Comparison of ENCODE assay signal across 16 mouse cellular contexts in genomic region chr1:106201929-106202328, GRCm38 (mm10). TPM values are rescaled to one million over a fixed set of nuclear protein-coding genes. Genes with fewer than 3 reads are reported as not detected.
DNase-seq lines count a peak whose midpoint lies in the region; ATAC-seq and TF ChIP-seq lines count a peak whose summit lies in the region.
"Had no signal": no experiment of that assay in that cellular context is flagged by ENCODE, and none has a peak within 500 bp of the region (broad histone marks: within the 10 kb centered on the region; RNA-seq: fewer than 3 reads in every experiment).

No protein-coding gene starts in this region.

- H3K4me1 ChIP-seq in embryonic facial prominence, embryonic 14.5 days (ENCODE audit: control insufficient read depth, insufficient read depth, low read length) = peaks cover 26% of the 10 kb centered on the region
- peaks cover 58% of the 10 kb centered on the region for H3K4me1 ChIP-seq in embryonic facial prominence, embryonic 10.5 days
- peaks cover 79% of the 10 kb centered on the region for H3K4me1 ChIP-seq in hindbrain, embryonic 10.5 days (replicated peaks)
- peaks cover 7% of the 10 kb centered on the region for H3K4me1 ChIP-seq in hindbrain, embryonic 11.5 days (replicated peaks; ENCODE audit: control insufficient read depth, insufficient read depth, low read length)
- no peaks in the 10 kb centered on the region for H3K4me1 ChIP-seq in stomach, postnatal 0 days (replicated peaks; ENCODE audit: control insufficient read depth, insufficient read depth)

- H3K4me2 ChIP-seq in embryonic facial prominence, embryonic 14.5 days (ENCODE audit: low read depth, low read length) = no peak overlapping the region
- H3K4me2 ChIP-seq in hindbrain, embryonic 11.5 days (replicated peaks; ENCODE audit: low read depth, low read length) = no peak overlapping the region
- H3K4me2 ChIP-seq in stomach, postnatal 0 days (replicated peaks; ENCODE audit: low read depth) = no peak overlapping the region
- H3K4me2 ChIP-seq: neural tube, embryonic 15.5 days had no signal

- H3K4me3 ChIP-seq in embryonic facial prominence, embryonic 14.5 days (ENCODE audit: low read depth, low read length) = no peak overlapping the region
- H3K4me3 ChIP-seq in embryonic facial prominence, embryonic 10.5 days = no peak overlapping the region
- H3K4me3 ChIP-seq in hindbrain, embryonic 10.5 days = no peak overlapping the region
- no peak overlapping the region for H3K4me3 ChIP-seq in hindbrain, embryonic 11.5 days (ENCODE audit: low read depth, low read length)
- no peak overlapping the region for H3K4me3 ChIP-seq in stomach, postnatal 0 days (ENCODE audit: low read depth, low read length)
- H3K4me3 ChIP-seq: neural tube, embryonic 15.5 days had no signal

- peak; percentile 64 for DNase-seq in embryonic facial prominence, embryonic 14.5 days (ENCODE audit: low spot score)
- DNase-seq in embryonic facial prominence, embryonic 10.5 days (ENCODE audit: low spot score) = no peak
- DNase-seq in hindbrain, embryonic 10.5 days (ENCODE audit: low spot score) = no peak
- no peak for DNase-seq in hindbrain, embryonic 11.5 days (ENCODE audit: low spot score)
- peak; percentile 40 to 41 for DNase-seq in right cerebral cortex, postnatal 10 days (ENCODE audit: low spot score in 2 of 2)
- no peak for DNase-seq in right cerebral cortex, adult 18-20 months
- DNase-seq in urinary bladder, postnatal 14 days (ENCODE audit: low spot score) = no peak
- no peak for DNase-seq in stomach, postnatal 0 days (ENCODE audit: low spot score)
- DNase-seq: cerebellum, adult 2 months; left cerebral cortex, postnatal 4 days; lung, postnatal 10 days; right cerebral cortex, postnatal 25 days; thymus, adult 18-20 months had no signal

- no peaks in the 10 kb centered on the region for H3K9me3 ChIP-seq in embryonic facial prominence, embryonic 14.5 days (ENCODE audit: control insufficient read depth, low read length)
- no peaks in the 10 kb centered on the region for H3K9me3 ChIP-seq in embryonic facial prominence, embryonic 10.5 days
- no peaks in the 10 kb centered on the region for H3K9me3 ChIP-seq in hindbrain, embryonic 10.5 days
- H3K9me3 ChIP-seq in hindbrain, embryonic 11.5 days (ENCODE audit: control insufficient read depth, low read length) = no peaks in the 10 kb centered on the region
- H3K9me3 ChIP-seq in stomach, postnatal 0 days (ENCODE audit: control insufficient read depth, low read length) = no peaks in the 10 kb centered on the region
- H3K9me3 ChIP-seq: neural tube, embryonic 15.5 days had no signal

- H3K9ac ChIP-seq in embryonic facial prominence, embryonic 14.5 days (ENCODE audit: low read depth, low read length) = no peak overlapping the region
- no peak overlapping the region for H3K9ac ChIP-seq in hindbrain, embryonic 11.5 days (ENCODE audit: low read depth, low read length)
- no peak overlapping the region for H3K9ac ChIP-seq in stomach, postnatal 0 days (ENCODE audit: low read length)
- H3K9ac ChIP-seq: liver, embryonic 14.5 days; neural tube, embryonic 15.5 days had no signal

- TF ChIP-seq CTCF in stomach, postnatal 0 days (IDR thresholded peaks at IDR 0.05; ENCODE audit: low read depth) = no peak

- H3K27ac ChIP-seq in embryonic facial prominence, embryonic 14.5 days (replicated peaks; ENCODE audit: low read depth, low read length) = no peak overlapping the region
- no peak overlapping the region for H3K27ac ChIP-seq in embryonic facial prominence, embryonic 10.5 days (replicated peaks)
- H3K27ac ChIP-seq in hindbrain, embryonic 10.5 days = peak overlapping the region; percentile 69
- H3K27ac ChIP-seq in hindbrain, embryonic 11.5 days (ENCODE audit: low read depth, low read length) = no peak overlapping the region
- no peak overlapping the region for H3K27ac ChIP-seq in stomach, postnatal 0 days (replicated peaks)
- H3K27ac ChIP-seq: liver, embryonic 14.5 days had no signal

- H3K27me3 ChIP-seq in embryonic facial prominence, embryonic 14.5 days (replicated peaks; ENCODE audit: control insufficient read depth, insufficient read depth, low read length) = no peaks in the 10 kb centered on the region
- H3K27me3 ChIP-seq in embryonic facial prominence, embryonic 10.5 days (replicated peaks; ENCODE audit: low read depth, poor library complexity, severe bottlenecking) = no peaks in the 10 kb centered on the region
- H3K27me3 ChIP-seq in hindbrain, embryonic 10.5 days (ENCODE audit: insufficient read depth, poor library complexity, severe bottlenecking) = no peaks in the 10 kb centered on the region
- no peaks in the 10 kb centered on the region for H3K27me3 ChIP-seq in hindbrain, embryonic 11.5 days (ENCODE audit: control insufficient read depth, insufficient read depth, low read length)
- H3K27me3 ChIP-seq in stomach, postnatal 0 days (ENCODE audit: control insufficient read depth, insufficient read depth, low read length) = no peaks in the 10 kb centered on the region
- H3K27me3 ChIP-seq: neural tube, embryonic 15.5 days had no signal

- H3K36me3 ChIP-seq in embryonic facial prominence, embryonic 14.5 days (ENCODE audit: control insufficient read depth, insufficient read depth, low read length) = no peaks in the 10 kb centered on the region
- H3K36me3 ChIP-seq in embryonic facial prominence, embryonic 10.5 days (replicated peaks) = no peaks in the 10 kb centered on the region
- no peaks in the 10 kb centered on the region for H3K36me3 ChIP-seq in hindbrain, embryonic 10.5 days
- H3K36me3 ChIP-seq in hindbrain, embryonic 11.5 days (ENCODE audit: control insufficient read depth, insufficient read depth, low read length) = no peaks in the 10 kb centered on the region
- H3K36me3 ChIP-seq in stomach, postnatal 0 days (ENCODE audit: control insufficient read depth, insufficient read depth, low read length) = no peaks in the 10 kb centered on the region
- H3K36me3 ChIP-seq: neural tube, embryonic 15.5 days had no signal

- no peak for TF ChIP-seq EP300 in stomach, postnatal 0 days (optimal IDR thresholded peaks at IDR 0.05)

- 67% methylated on average over 4 of the region's 4 CpGs for WGBS in embryonic facial prominence, embryonic 14.5 days
- 71% methylated on average over 4 of the region's 4 CpGs for WGBS in embryonic facial prominence, embryonic 10.5 days
- WGBS in hindbrain, embryonic 10.5 days = 65% methylated on average over 4 of the region's 4 CpGs
- 58% methylated on average over 4 of the region's 4 CpGs for WGBS in hindbrain, embryonic 11.5 days
- WGBS in stomach, postnatal 0 days = 73% methylated on average over 4 of the region's 4 CpGs

- peak; percentile 65; the same call in 1 of the 2 replicates for ATAC-seq in embryonic facial prominence, embryonic 14.5 days (ENCODE audit: low read depth)
- ATAC-seq in hindbrain, embryonic 11.5 days (ENCODE audit: low FRiP score) = no peak
- no peak for ATAC-seq in stomach, postnatal 0 days (ENCODE audit: low FRiP score, low TSS enrichment)
- ATAC-seq: inflammation-experienced regulatory T-cells, adult 6 months had no signal

RNA-seq across cellular contexts. Expression of gene Phlpp1, which starts 30.4 kb away (rescaled TPM):
- 5.1 and 5.2 TPM in 2 replicates for polyA plus RNA-seq in embryonic facial prominence, embryonic 14.5 days (2014; fragmentation: Nextera tagmentation; extraction: Ambion mirVana)
- polyA plus RNA-seq in embryonic facial prominence, embryonic 10.5 days (2016; fragmentation: Nextera tagmentation; extraction: Ambion mirVana) = 3.7 and 3.8 TPM in 2 replicates
- polyA plus RNA-seq in hindbrain, embryonic 10.5 days (2016; fragmentation: Nextera tagmentation; extraction: Ambion mirVana) = 4.8 and 6.8 TPM in 2 replicates
- 7.6 and 9.8 TPM in 2 replicates for polyA plus RNA-seq in hindbrain, embryonic 11.5 days (2014; fragmentation: Nextera tagmentation; extraction: Ambion mirVana)
- 1.3 and 1.5 TPM in 2 replicates for polyA plus RNA-seq in stomach, postnatal 0 days (2015; fragmentation: Nextera tagmentation; extraction: Ambion mirVana)

Comparison
In these comparisons a context has a peak if more than half of its experiments do, and no peak if none do; other contexts are left out.
1. DNase-seq: peak in embryonic facial prominence, embryonic 14.5 days (single experiment) and right cerebral cortex, postnatal 10 days (2 of 2); none in embryonic facial prominence, embryonic 10.5 days (single experiment), hindbrain, embryonic 10.5 days (single experiment), hindbrain, embryonic 11.5 days (single experiment), right cerebral cortex, adult 18-20 months (single experiment), urinary bladder, postnatal 14 days (single experiment) and stomach, postnatal 0 days (single experiment).